ENCODE assay signal across 29 mouse cellular contexts in genomic region chr14:15048186-15048585, GRCm38 (mm10).
DNase-seq lines count a peak whose midpoint lies in the region; ATAC-seq and TF ChIP-seq lines count a peak whose summit lies in the region.
"Had no signal": no experiment of that assay in that cellular context is flagged by ENCODE, and none has a peak within 500 bp of the region (broad histone marks: within the 10 kb centered on the region; RNA-seq: fewer than 3 reads in every experiment).

No protein-coding gene starts in this region.

- peak; percentile 34 for DNase-seq in embryonic facial prominence, embryonic 11.5 days (ENCODE audit: low spot score)
- no peak for DNase-seq in embryonic facial prominence, embryonic 10.5 days (ENCODE audit: low spot score)
- peak; percentile 9 for DNase-seq in lung, postnatal 0 days (ENCODE audit: low spot score)
- no peak for DNase-seq in lung, postnatal 36 days
- DNase-seq in embryonic facial prominence, embryonic 14.5 days (ENCODE audit: low spot score), result peak; percentile 65
- DNase-seq in gastrocnemius, postnatal 25 days, result no peak
- DNase-seq in retina, embryonic 14.5 days (ENCODE audit: low spot score), result no peak
- DNase-seq: adrenal gland, adult 8-10 months; adrenal gland, postnatal 14 days; adrenal gland, postnatal 36 days; B cell, adult 2 months; cerebellum, adult 11-12 months; cerebellum, adult 2 months; cerebellum, adult 9-10 months; cerebellum, postnatal 10 days; cerebellum, postnatal 25 days had no signal

- H3K27me3 ChIP-seq in embryonic facial prominence, embryonic 11.5 days (ENCODE audit: control insufficient read depth, insufficient read depth, low read length), result no peaks in the 10 kb centered on the region
- H3K27me3 ChIP-seq in embryonic facial prominence, embryonic 10.5 days (replicated peaks; ENCODE audit: low read depth, poor library complexity, severe bottlenecking), result no peaks in the 10 kb centered on the region
- no peaks in the 10 kb centered on the region for H3K27me3 ChIP-seq in lung, postnatal 0 days (replicated peaks; ENCODE audit: insufficient read depth, low read length)
- H3K27me3 ChIP-seq in embryonic facial prominence, embryonic 14.5 days (replicated peaks; ENCODE audit: control insufficient read depth, insufficient read depth, low read length), result no peaks in the 10 kb centered on the region
- H3K27me3 ChIP-seq in limb, embryonic 13.5 days, result no peaks in the 10 kb centered on the region
- H3K27me3 ChIP-seq: CH12.LX; embryonic facial prominence, embryonic 12.5 days; embryonic facial prominence, embryonic 15.5 days; forebrain, embryonic 12.5 days; Patski had no signal

- no peak for TF ChIP-seq CTCF in lung, postnatal 0 days (IDR thresholded peaks at IDR 0.05)

- no peaks in the 10 kb centered on the region for H3K9me3 ChIP-seq in embryonic facial prominence, embryonic 11.5 days (replicated peaks; ENCODE audit: control insufficient read depth, low read length)
- no peaks in the 10 kb centered on the region for H3K9me3 ChIP-seq in embryonic facial prominence, embryonic 10.5 days
- no peaks in the 10 kb centered on the region for H3K9me3 ChIP-seq in lung, postnatal 0 days (ENCODE audit: low read length)
- H3K9me3 ChIP-seq in embryonic facial prominence, embryonic 14.5 days (ENCODE audit: control insufficient read depth, low read length), result no peaks in the 10 kb centered on the region
- no peaks in the 10 kb centered on the region for H3K9me3 ChIP-seq in limb, embryonic 13.5 days
- H3K9me3 ChIP-seq: embryonic facial prominence, embryonic 12.5 days; embryonic facial prominence, embryonic 15.5 days; forebrain, embryonic 12.5 days; G1E had no signal

- H3K9ac ChIP-seq in embryonic facial prominence, embryonic 11.5 days (replicated peaks; ENCODE audit: low read length), result no peak overlapping the region
- no peak overlapping the region for H3K9ac ChIP-seq in lung, postnatal 0 days (replicated peaks; ENCODE audit: low read depth)
- H3K9ac ChIP-seq in embryonic facial prominence, embryonic 14.5 days (ENCODE audit: low read depth, low read length), result no peak overlapping the region
- no peak overlapping the region for H3K9ac ChIP-seq in limb, embryonic 13.5 days
- H3K9ac ChIP-seq: embryonic facial prominence, embryonic 12.5 days; embryonic facial prominence, embryonic 15.5 days; forebrain, embryonic 12.5 days had no signal

- H3K27ac ChIP-seq in embryonic facial prominence, embryonic 11.5 days (replicated peaks; ENCODE audit: low read depth, low read length), result no peak overlapping the region
- no peak overlapping the region for H3K27ac ChIP-seq in embryonic facial prominence, embryonic 10.5 days (replicated peaks)
- H3K27ac ChIP-seq in lung, postnatal 0 days (ENCODE audit: low read length), result no peak overlapping the region
- no peak overlapping the region for H3K27ac ChIP-seq in embryonic facial prominence, embryonic 14.5 days (replicated peaks; ENCODE audit: low read depth, low read length)
- H3K27ac ChIP-seq in limb, embryonic 13.5 days, result no peak overlapping the region
- H3K27ac ChIP-seq: embryonic facial prominence, embryonic 12.5 days; embryonic facial prominence, embryonic 15.5 days; forebrain, embryonic 10.5 days; forebrain, embryonic 12.5 days had no signal

- WGBS in embryonic facial prominence, embryonic 11.5 days, result 42% methylated on average over 4 of the region's 4 CpGs
- WGBS in embryonic facial prominence, embryonic 10.5 days, result 62% methylated on average over 4 of the region's 4 CpGs
- 59% methylated on average over 4 of the region's 4 CpGs for WGBS in lung, postnatal 0 days
- WGBS in embryonic facial prominence, embryonic 14.5 days, result 34% methylated on average over 4 of the region's 4 CpGs
- 53% methylated on average over 4 of the region's 4 CpGs for WGBS in limb, embryonic 13.5 days

- H3K4me1 ChIP-seq in embryonic facial prominence, embryonic 11.5 days (ENCODE audit: control insufficient read depth, insufficient read depth, low read length), result no peaks in the 10 kb centered on the region
- peaks cover 5% of the 10 kb centered on the region; the same call in 1 of the 2 replicates for H3K4me1 ChIP-seq in embryonic facial prominence, embryonic 10.5 days
- H3K4me1 ChIP-seq in lung, postnatal 0 days (ENCODE audit: insufficient read depth, low read depth, low read length), result no peaks in the 10 kb centered on the region
- H3K4me1 ChIP-seq in embryonic facial prominence, embryonic 14.5 days (ENCODE audit: control insufficient read depth, insufficient read depth, low read length), result no peaks in the 10 kb centered on the region
- no peaks in the 10 kb centered on the region for H3K4me1 ChIP-seq in limb, embryonic 13.5 days
- H3K4me1 ChIP-seq: embryonic facial prominence, embryonic 12.5 days; embryonic facial prominence, embryonic 15.5 days; forebrain, embryonic 10.5 days; forebrain, embryonic 12.5 days had no signal

- no peak overlapping the region for H3K4me3 ChIP-seq in embryonic facial prominence, embryonic 11.5 days (ENCODE audit: low read depth, low read length)
- no peak overlapping the region for H3K4me3 ChIP-seq in embryonic facial prominence, embryonic 10.5 days
- no peak overlapping the region for H3K4me3 ChIP-seq in lung, postnatal 0 days (ENCODE audit: low read depth, low read length)
- no peak overlapping the region for H3K4me3 ChIP-seq in embryonic facial prominence, embryonic 14.5 days (ENCODE audit: low read depth, low read length)
- no peak overlapping the region for H3K4me3 ChIP-seq in limb, embryonic 13.5 days
- H3K4me3 ChIP-seq: embryonic facial prominence, embryonic 12.5 days; embryonic facial prominence, embryonic 15.5 days; erythroblast, embryonic 14.5 days; forebrain, embryonic 10.5 days; forebrain, embryonic 12.5 days had no signal

- H3K4me2 ChIP-seq in embryonic facial prominence, embryonic 11.5 days (ENCODE audit: low read depth, low read length), result no peak overlapping the region
- no peak overlapping the region for H3K4me2 ChIP-seq in lung, postnatal 0 days (replicated peaks; ENCODE audit: low read depth, low read length)
- H3K4me2 ChIP-seq in embryonic facial prominence, embryonic 14.5 days (ENCODE audit: low read depth, low read length), result no peak overlapping the region
- H3K4me2 ChIP-seq in limb, embryonic 13.5 days (replicated peaks), result no peak overlapping the region
- H3K4me2 ChIP-seq: embryonic facial prominence, embryonic 12.5 days; embryonic facial prominence, embryonic 15.5 days; forebrain, embryonic 12.5 days had no signal

- no peak for TF ChIP-seq EP300 in lung, postnatal 0 days (IDR thresholded peaks at IDR 0.05)

- no peaks in the 10 kb centered on the region for H3K36me3 ChIP-seq in embryonic facial prominence, embryonic 11.5 days (replicated peaks; ENCODE audit: control insufficient read depth, insufficient read depth, low read depth, low read length)
- H3K36me3 ChIP-seq in embryonic facial prominence, embryonic 10.5 days (replicated peaks), result no peaks in the 10 kb centered on the region
- no peaks in the 10 kb centered on the region for H3K36me3 ChIP-seq in lung, postnatal 0 days (ENCODE audit: insufficient read depth, low read length)
- H3K36me3 ChIP-seq in embryonic facial prominence, embryonic 14.5 days (ENCODE audit: control insufficient read depth, insufficient read depth, low read length), result no peaks in the 10 kb centered on the region
- H3K36me3 ChIP-seq in limb, embryonic 13.5 days, result no peaks in the 10 kb centered on the region
- H3K36me3 ChIP-seq: embryonic facial prominence, embryonic 12.5 days; embryonic facial prominence, embryonic 15.5 days; forebrain, embryonic 10.5 days; forebrain, embryonic 12.5 days; G1E had no signal

- no peak for ATAC-seq in embryonic facial prominence, embryonic 11.5 days (replicated peaks; ENCODE audit: insufficient number of reproducible peaks, low FRiP score, low TSS enrichment, low read depth)
- ATAC-seq in lung, postnatal 0 days, result no peak
- ATAC-seq in embryonic facial prominence, embryonic 14.5 days (ENCODE audit: low read depth), result peak; percentile 67
- ATAC-seq in limb, embryonic 13.5 days (ENCODE audit: low FRiP score, low read depth), result peak; percentile 70
- ATAC-seq: activated CD4-positive, CD25-positive, alpha-beta regulatory T cell, adult 4 months; CD4-positive, CD25-positive, alpha-beta regulatory T cell, adult 4 months; forebrain, embryonic 14.5 days; forebrain, embryonic 16.5 days; Patski had no signal

Comparison
In these comparisons a context has a peak if more than half of its experiments do, and no peak if none do; other contexts are left out.
1. ATAC-seq: peak in embryonic facial prominence, embryonic 14.5 days (single experiment) and limb, embryonic 13.5 days (single experiment); none in embryonic facial prominence, embryonic 11.5 days (single experiment) and lung, postnatal 0 days (single experiment).
2. DNase-seq: peak in embryonic facial prominence, embryonic 11.5 days (single experiment), lung, postnatal 0 days (single experiment) and embryonic facial prominence, embryonic 14.5 days (single experiment); none in embryonic facial prominence, embryonic 10.5 days (single experiment), lung, postnatal 36 days (single experiment), gastrocnemius, postnatal 25 days (single experiment) and retina, embryonic 14.5 days (single experiment).